Mouse (Mus musculus): ENCODE measurements around the gene Obp2a. TPM values are rescaled to one million over a fixed set of nuclear protein-coding genes. Genes with fewer than 3 reads are reported as not detected.
"Not testable (repeated sequence)": the region's sequence is repeated elsewhere in the genome, so short reads cannot be mapped to it uniquely, and the experiment has no call there.

Gene Obp2a
- total RNA-seq, 2 experiments from 2014 or later = not detected

- DNase-seq = no peak
- Histone ChIP-seq H3K4me3 (no peak overlapping the region), H3K27ac (no peak overlapping the region)
- no peak for TF ChIP-seq CTCF (IDR thresholded peaks at IDR 0.05)
- intact Hi-C loops (cut with DNase I) = no loop called here
Observed at GRCm38 (mm10) chr2:25733199-25733930, 33.5 kb downstream of the Obp2a start.

- intact Hi-C loops (cut with DNase I); DNase-seq: not testable (repeated sequence)
Observed at GRCm38 (mm10) chr2:25736709-25737108, 36.9 kb downstream of the Obp2a start, which contains the start of gene Obp2b. TSS of gene Obp2b (plus strand) at chr2:25737009.

DNA sequence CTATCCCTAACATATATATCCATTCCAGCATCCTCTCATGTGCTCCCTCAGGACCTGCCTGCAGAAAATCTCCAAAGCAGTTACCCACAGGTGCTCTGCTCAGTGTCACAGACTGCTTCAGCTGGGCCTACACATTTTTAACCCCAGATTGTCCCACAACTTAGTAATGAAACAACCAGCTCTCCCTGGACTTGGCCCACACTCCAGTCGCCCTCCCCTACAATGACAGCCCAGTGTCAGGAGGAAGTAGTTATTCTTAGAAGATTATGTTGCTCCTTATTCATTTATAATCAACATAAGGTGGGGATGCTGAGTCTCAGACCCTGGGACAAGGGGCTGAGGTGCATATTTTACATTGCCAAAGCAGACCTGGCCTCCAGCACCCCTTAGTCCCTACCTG lies 41.8 kb downstream of the Obp2a start:
- intact Hi-C loops (cut with DNase I) = no loop called here
- Histone ChIP-seq H3K27ac (no peak overlapping the region), H3K4me3 (no peak overlapping the region)
- no peak for DNase-seq
- TF ChIP-seq CTCF (IDR thresholded peaks at IDR 0.05) = no peak

More at GRCm38 (mm10) chr2:25736709-25737108, 36.9 kb downstream of the Obp2a start, which contains the start of gene Obp2b:
- H3K27ac ChIP-seq, H3K4me3 ChIP-seq: not testable (repeated sequence)

Other genes with a start within 250 kb of the Obp2a start
- gene Clic3, start 243.2 kb upstream of the Obp2a start, total RNA-seq (2021) = 1 to 10 TPM in 1 of 2 experiments, under 1 TPM in 1; 0.31 to 1.1 TPM
- gene Paxx, start 238.9 kb upstream of the Obp2a start, total RNA-seq (2021) = 10 to 100 TPM; 13.6 to 14.4 TPM
- gene Ptgds, start 230.0 kb upstream of the Obp2a start, total RNA-seq (2021) = not detected
- gene Lcn12, start 206.1 kb upstream of the Obp2a start, total RNA-seq (2021) = not detected
- gene Fbxw5, start 199.3 kb upstream of the Obp2a start, total RNA-seq (2021) = 10 to 100 TPM; 76.9 to 88.4 TPM
- gene C8g, start 198.3 kb upstream of the Obp2a start, total RNA-seq (2021) = 1 to 10 TPM; 1.1 to 1.6 TPM
- 10 to 100 TPM; 12.4 to 13.1 TPM for gene Traf2, start 153.1 kb upstream of the Obp2a start, total RNA-seq (2021)
- gene Edf1, start 142.2 kb upstream of the Obp2a start, total RNA-seq (2021) = 100 to 1,000 TPM; 152 to 179 TPM
- 1 to 10 TPM; 1.6 to 4.0 TPM for gene Mamdc4, start 125.2 kb upstream of the Obp2a start, total RNA-seq (2021)
- 10 to 100 TPM; 52.7 to 64.7 TPM for gene Phpt1, start 124.8 kb upstream of the Obp2a start, total RNA-seq (2021)
- not detected for gene Ajm1, start 118.3 kb upstream of the Obp2a start, total RNA-seq (2021)
- 10 to 100 TPM; 85.6 to 95.2 TPM for gene Rabl6, start 91.5 kb upstream of the Obp2a start, total RNA-seq (2021)
- gene Ccdc183, start 82.4 kb upstream of the Obp2a start, total RNA-seq (2021) = not detected
- 10 to 100 TPM; 14.9 to 15.1 TPM for gene Tmem141, start 78.0 kb upstream of the Obp2a start, total RNA-seq (2021)
- 1 to 10 TPM; 1.8 to 5.3 TPM for gene Fcna, start 72.0 kb upstream of the Obp2a start, total RNA-seq (2021)
- 1 to 10 TPM; 3.3 to 5.1 TPM for gene Lcn8, start 46.9 kb upstream of the Obp2a start, total RNA-seq (2021)
- not detected for gene Lcn5, start 42.1 kb upstream of the Obp2a start, total RNA-seq (2021)
- not detected for gene Lcn6, start 23.3 kb upstream of the Obp2a start, total RNA-seq (2021)
- not detected for gene Lcn10, start 17.3 kb upstream of the Obp2a start, total RNA-seq (2021)
- 10 to 100 TPM; 11.4 to 13.1 TPM for gene Bmyc, start 6.7 kb downstream of the Obp2a start, total RNA-seq (2021)
- gene Obp2b, start 37.0 kb downstream of the Obp2a start, total RNA-seq (2021) = not detected
- gene Lcn3, start 65.5 kb downstream of the Obp2a start, total RNA-seq (2021) = not detected
- gene Lcn11, start 77.0 kb downstream of the Obp2a start, total RNA-seq (2021) = not detected
- gene Gm13539, start 82.2 kb downstream of the Obp2a start, total RNA-seq (2021) = not detected
- not detected for gene Glt6d1, start 115.8 kb downstream of the Obp2a start, total RNA-seq (2021)
- not detected for gene Lcn9, start 123.1 kb downstream of the Obp2a start, total RNA-seq (2021)
- not detected for gene Sohlh1, start 147.2 kb downstream of the Obp2a start, total RNA-seq (2021)
- gene Kcnt1, start 163.7 kb downstream of the Obp2a start, total RNA-seq (2021) = under 1 TPM in 1 of 2 experiments, not detected in 1; 0.05 TPM

Measured in gastrocnemius, adult 2 months (tissue).